Mouse (Mus musculus): ENCODE results near the gene Opcml. TPM values are rescaled to one million over a fixed set of nuclear protein-coding genes. Genes with fewer than 3 reads are reported as not detected.

The Opcml gene
- polyA plus RNA-seq, 1 experiment from 2014 or later, result 36.5 TPM

DNA sequence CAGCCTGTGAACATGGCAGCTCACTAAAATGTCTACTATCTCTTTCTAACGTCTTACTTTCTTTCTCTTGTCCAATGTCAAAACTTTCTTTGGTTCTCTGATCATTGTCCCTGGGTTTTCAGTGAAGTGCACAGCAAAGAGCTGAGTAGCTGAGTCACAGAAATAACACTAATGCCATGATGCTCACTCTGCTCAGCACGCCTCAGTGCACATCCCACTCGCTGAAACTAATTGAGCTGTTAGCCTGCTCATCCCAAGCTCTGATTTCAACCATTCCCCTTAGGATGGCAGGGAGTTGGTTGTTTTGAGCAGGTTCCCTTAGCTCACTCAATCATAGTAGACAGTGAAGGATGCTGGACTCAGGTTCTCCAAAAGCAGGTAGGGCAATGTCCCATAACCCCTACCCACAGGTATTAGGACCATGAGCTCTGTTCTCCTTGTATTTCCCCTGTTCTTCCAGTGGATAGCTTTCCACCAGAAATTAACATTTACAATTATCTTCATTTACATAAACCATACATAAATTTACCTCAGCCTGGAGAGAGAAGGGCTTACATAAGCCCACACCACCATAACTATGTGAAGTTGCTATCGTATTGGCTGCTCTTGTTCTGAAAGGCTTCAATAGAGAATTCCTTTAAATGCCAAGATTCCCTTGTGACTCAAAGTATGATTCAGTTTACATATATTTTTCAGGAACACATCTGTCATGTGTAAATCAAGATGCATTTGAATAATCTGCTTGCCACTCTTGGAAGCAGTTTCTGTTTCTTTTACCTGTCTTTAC is 655.9 kb downstream of the Opcml start:
- no peak overlapping the region for H3K27ac ChIP-seq (replicated peaks; ENCODE audit: low read depth, low read length)
- DNase-seq (no peak), ATAC-seq (ENCODE audit: low FRiP score, low TSS enrichment) (no peak)
- no peaks in the 10 kb centered on the region for H3K36me3 ChIP-seq (ENCODE audit: control insufficient read depth, insufficient read depth, low read length)
- WGBS, result 55% methylated on average over 4 of the region's 4 CpGs
- no peak overlapping the region for H3K4me2 ChIP-seq (ENCODE audit: low read length)
- no peak overlapping the region for H3K4me3 ChIP-seq (replicated peaks; ENCODE audit: low read depth, low read length)
- H3K27me3 ChIP-seq (ENCODE audit: control insufficient read depth, insufficient read depth, low read length), result no peaks in the 10 kb centered on the region
- H3K9me3 ChIP-seq (ENCODE audit: control insufficient read depth, low read length), result no peaks in the 10 kb centered on the region
- no peak overlapping the region for H3K9ac ChIP-seq (replicated peaks; ENCODE audit: low read length)
- H3K4me1 ChIP-seq (ENCODE audit: control insufficient read depth, insufficient read depth, low read length), result no peaks in the 10 kb centered on the region

DNA sequence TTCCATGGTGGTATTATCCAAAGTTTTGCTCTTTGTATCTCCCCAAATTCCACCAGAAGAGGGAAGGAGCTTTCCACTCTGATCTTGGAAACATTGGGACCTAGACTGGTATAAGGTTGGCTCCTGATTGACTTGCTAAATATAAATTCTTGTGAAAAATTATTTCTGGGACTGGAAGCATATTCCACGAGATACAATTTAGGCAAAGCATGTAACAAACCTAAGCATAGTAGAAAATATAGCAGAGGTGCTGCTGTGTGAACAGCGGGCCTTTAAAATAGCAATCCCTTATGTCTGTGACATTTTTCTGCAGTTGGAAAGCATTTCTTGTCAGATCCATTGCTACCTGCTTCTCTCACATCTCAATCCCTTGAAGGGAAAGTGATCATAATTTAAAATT is 661.9 kb downstream of the Opcml start:
- no peaks in the 10 kb centered on the region for H3K4me1 ChIP-seq (ENCODE audit: control insufficient read depth, insufficient read depth, low read length)
- no peak for ATAC-seq (ENCODE audit: low FRiP score, low TSS enrichment)
- H3K9me3 ChIP-seq (ENCODE audit: control insufficient read depth, low read length), result no peaks in the 10 kb centered on the region
- no peak overlapping the region for H3K4me2 ChIP-seq (ENCODE audit: low read length)
- no peak overlapping the region for H3K27ac ChIP-seq (replicated peaks; ENCODE audit: low read depth, low read length)
- no peak overlapping the region for H3K9ac ChIP-seq (replicated peaks; ENCODE audit: low read length)
- H3K36me3 ChIP-seq (ENCODE audit: control insufficient read depth, insufficient read depth, low read length), result no peaks in the 10 kb centered on the region
- 74% methylated on average over 2 of the region's 2 CpGs for WGBS
- no peak for DNase-seq
- H3K27me3 ChIP-seq (ENCODE audit: control insufficient read depth, insufficient read depth, low read length), result no peaks in the 10 kb centered on the region
- no peak overlapping the region for H3K4me3 ChIP-seq (replicated peaks; ENCODE audit: low read depth, low read length)

DNA sequence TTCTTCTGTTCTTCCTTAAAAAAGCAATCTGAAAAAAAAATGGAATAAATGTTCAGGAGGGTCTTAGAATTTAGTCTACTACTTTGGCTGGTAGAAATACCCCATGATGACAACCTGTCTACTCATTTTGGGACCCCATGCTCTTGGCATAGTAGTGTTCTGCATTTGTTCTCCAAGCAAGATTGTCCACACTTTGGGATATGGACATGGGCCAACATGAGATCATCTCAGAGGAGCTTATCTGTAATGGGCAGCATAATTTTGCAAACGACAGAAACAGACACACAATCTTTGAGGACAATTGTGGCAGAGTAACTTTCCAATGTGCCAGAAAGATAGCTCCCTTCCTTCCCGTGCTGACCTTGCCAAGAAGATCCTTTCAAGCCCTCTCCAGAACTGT is 662.5 kb downstream of the Opcml start:
- ATAC-seq (ENCODE audit: low FRiP score, low TSS enrichment) (no peak), DNase-seq (no peak)
- Histone ChIP-seq H3K27me3 (ENCODE audit: control insufficient read depth, insufficient read depth, low read length) (no peaks in the 10 kb centered on the region), H3K27ac (replicated peaks; ENCODE audit: low read depth, low read length) (no peak overlapping the region), H3K9ac (replicated peaks; ENCODE audit: low read length) (no peak overlapping the region), H3K9me3 (ENCODE audit: control insufficient read depth, low read length) (no peaks in the 10 kb centered on the region), H3K36me3 (ENCODE audit: control insufficient read depth, insufficient read depth, low read length) (no peaks in the 10 kb centered on the region), H3K4me1 (ENCODE audit: control insufficient read depth, insufficient read depth, low read length) (no peaks in the 10 kb centered on the region), H3K4me3 (replicated peaks; ENCODE audit: low read depth, low read length) (no peak overlapping the region), H3K4me2 (ENCODE audit: low read length) (no peak overlapping the region)
- 85% methylated on average over 2 of the region's 2 CpGs for WGBS

DNA sequence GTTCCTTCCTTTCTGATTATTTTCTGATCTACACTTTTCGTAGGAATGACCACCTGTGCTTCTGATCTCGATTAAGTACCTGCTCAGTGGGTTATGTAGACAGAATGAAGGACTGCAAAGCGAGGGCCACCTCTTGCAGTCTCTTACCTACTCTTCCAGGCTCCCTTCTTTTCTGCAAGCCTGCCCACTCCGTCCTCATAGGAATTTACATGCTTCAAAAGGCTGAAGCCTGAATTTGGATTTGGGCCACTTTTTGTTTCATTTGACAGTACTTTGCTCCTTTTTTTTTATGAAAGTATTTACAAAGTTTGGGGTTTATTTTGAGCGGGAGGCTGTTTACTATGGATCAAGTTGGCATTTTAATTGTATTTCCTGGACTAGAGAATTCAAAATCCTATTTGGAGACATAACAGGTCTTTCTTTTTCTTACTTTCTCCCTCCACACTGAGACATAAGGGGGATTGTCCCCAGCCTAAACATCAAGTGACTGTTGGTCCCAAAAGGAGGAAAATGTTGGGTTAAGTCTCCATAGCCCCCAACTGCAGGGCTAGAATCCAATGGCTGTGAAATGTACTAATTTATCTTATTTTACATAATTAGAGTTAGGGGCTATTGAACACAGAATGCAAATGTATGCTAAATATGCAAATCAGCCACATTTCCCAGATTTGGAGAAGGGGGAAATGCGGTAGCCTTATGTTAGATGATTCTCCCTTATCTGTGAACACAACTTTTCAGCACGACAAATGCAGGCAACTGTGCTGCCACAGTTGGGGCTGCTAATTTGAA is 667.6 kb downstream of the Opcml start:
- Histone ChIP-seq H3K9ac (replicated peaks; ENCODE audit: low read length) (no peak overlapping the region), H3K27me3 (ENCODE audit: control insufficient read depth, insufficient read depth, low read length) (no peaks in the 10 kb centered on the region), H3K9me3 (ENCODE audit: control insufficient read depth, low read length) (no peaks in the 10 kb centered on the region), H3K4me3 (replicated peaks; ENCODE audit: low read depth, low read length) (no peak overlapping the region), H3K4me2 (ENCODE audit: low read length) (no peak overlapping the region), H3K36me3 (ENCODE audit: control insufficient read depth, insufficient read depth, low read length) (no peaks in the 10 kb centered on the region), H3K4me1 (ENCODE audit: control insufficient read depth, insufficient read depth, low read length) (peaks cover 3% of the 10 kb centered on the region; the same call in 1 of the 2 replicates), H3K27ac (replicated peaks; ENCODE audit: low read depth, low read length) (no peak overlapping the region)
- ATAC-seq (ENCODE audit: low FRiP score, low TSS enrichment) (no peak), DNase-seq (no peak)
- 72% methylated on average over 7 of the region's 7 CpGs for WGBS

DNA sequence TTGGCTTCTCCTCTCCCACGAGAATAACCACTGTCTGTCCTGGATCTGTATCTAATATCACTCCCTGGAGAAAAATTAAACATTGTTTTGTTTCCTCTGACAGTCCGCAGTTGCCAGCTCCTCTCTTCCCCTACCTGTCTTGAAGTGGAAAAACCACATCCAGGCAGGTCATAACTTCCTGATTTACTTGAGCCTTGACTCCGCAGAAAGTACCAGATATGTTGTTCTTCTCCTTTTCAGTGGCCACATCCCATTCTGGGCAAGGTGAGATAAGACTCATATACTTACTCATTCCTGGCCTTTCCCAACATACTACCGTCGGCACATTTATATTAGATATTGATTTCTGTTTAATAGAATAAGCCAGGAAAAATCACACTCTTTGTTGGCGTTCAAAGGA is 673.0 kb downstream of the Opcml start:
- Histone ChIP-seq H3K36me3 (ENCODE audit: control insufficient read depth, insufficient read depth, low read length) (no peaks in the 10 kb centered on the region), H3K4me2 (ENCODE audit: low read length) (no peak overlapping the region), H3K9me3 (ENCODE audit: control insufficient read depth, low read length) (no peaks in the 10 kb centered on the region), H3K27me3 (ENCODE audit: control insufficient read depth, insufficient read depth, low read length) (no peaks in the 10 kb centered on the region), H3K27ac (replicated peaks; ENCODE audit: low read depth, low read length) (no peak overlapping the region), H3K4me3 (replicated peaks; ENCODE audit: low read depth, low read length) (no peak overlapping the region), H3K4me1 (ENCODE audit: control insufficient read depth, insufficient read depth, low read length) (peaks cover 9% of the 10 kb centered on the region), H3K9ac (replicated peaks; ENCODE audit: low read length) (no peak overlapping the region)
- DNase-seq, result no peak
- ATAC-seq (ENCODE audit: low FRiP score, low TSS enrichment), result no peak
- 86% methylated on average over 6 of the region's 6 CpGs for WGBS

DNA sequence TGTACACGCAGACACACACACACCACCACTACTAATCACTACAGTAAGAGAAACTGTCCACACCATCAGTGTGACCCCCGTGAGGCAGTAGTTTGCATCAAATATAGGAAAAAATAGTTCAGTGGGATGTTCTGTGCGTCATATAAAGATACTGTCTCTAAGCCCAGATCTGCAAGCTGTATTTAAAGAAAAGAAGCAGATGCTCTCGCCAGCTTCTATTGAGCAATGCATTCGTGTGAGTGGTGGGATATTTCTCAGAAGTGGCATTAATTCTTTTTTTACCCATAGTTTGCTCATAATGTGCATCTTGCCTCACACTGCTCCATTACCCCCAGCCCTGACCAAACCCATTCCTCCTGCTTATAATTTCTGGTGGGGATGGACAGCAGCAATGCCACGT is 678.8 kb downstream of the Opcml start:
- 85% methylated on average over 6 of the region's 6 CpGs for WGBS
- Histone ChIP-seq H3K4me1 (ENCODE audit: control insufficient read depth, insufficient read depth, low read length) (peaks cover 10% of the 10 kb centered on the region), H3K4me2 (ENCODE audit: low read length) (no peak overlapping the region), H3K27me3 (ENCODE audit: control insufficient read depth, insufficient read depth, low read length) (no peaks in the 10 kb centered on the region), H3K9me3 (ENCODE audit: control insufficient read depth, low read length) (no peaks in the 10 kb centered on the region), H3K27ac (replicated peaks; ENCODE audit: low read depth, low read length) (no peak overlapping the region), H3K9ac (replicated peaks; ENCODE audit: low read length) (no peak overlapping the region), H3K4me3 (replicated peaks; ENCODE audit: low read depth, low read length) (no peak overlapping the region), H3K36me3 (ENCODE audit: control insufficient read depth, insufficient read depth, low read length) (no peaks in the 10 kb centered on the region)
- no peak for DNase-seq
- ATAC-seq (ENCODE audit: low FRiP score, low TSS enrichment), result no peak

DNA sequence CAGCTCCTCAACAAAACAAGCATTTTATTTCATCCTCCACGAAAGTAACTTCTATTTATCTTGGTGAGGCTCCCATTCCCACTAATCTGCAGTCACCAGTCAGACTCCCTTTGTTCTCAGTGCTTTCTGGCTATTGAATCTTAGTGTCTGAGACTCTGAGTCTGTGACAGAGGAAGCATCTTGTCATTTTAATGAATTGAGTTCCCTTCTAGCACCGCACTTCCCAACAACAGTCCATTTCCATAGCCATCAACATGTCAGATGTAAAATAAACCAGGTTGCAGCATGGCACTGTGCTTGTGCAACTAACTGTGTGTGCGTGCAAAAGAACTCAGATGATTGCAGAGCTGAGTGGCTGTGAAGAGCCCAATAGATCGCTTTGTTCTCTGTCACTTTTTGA is 680.9 kb downstream of the Opcml start:
- H3K27ac ChIP-seq (replicated peaks; ENCODE audit: low read depth, low read length), result no peak overlapping the region
- H3K27me3 ChIP-seq (ENCODE audit: control insufficient read depth, insufficient read depth, low read length), result no peaks in the 10 kb centered on the region
- no peak overlapping the region for H3K9ac ChIP-seq (replicated peaks; ENCODE audit: low read length)
- no peak for ATAC-seq (ENCODE audit: low FRiP score, low TSS enrichment)
- H3K4me3 ChIP-seq (replicated peaks; ENCODE audit: low read depth, low read length), result no peak overlapping the region
- WGBS, result 39% methylated on average over 4 of the region's 4 CpGs
- peaks cover 4% of the 10 kb centered on the region; the same call in 1 of the 2 replicates for H3K4me1 ChIP-seq (ENCODE audit: control insufficient read depth, insufficient read depth, low read length)
- DNase-seq, result no peak
- H3K36me3 ChIP-seq (ENCODE audit: control insufficient read depth, insufficient read depth, low read length), result no peaks in the 10 kb centered on the region
- H3K4me2 ChIP-seq (ENCODE audit: low read length), result no peak overlapping the region
- H3K9me3 ChIP-seq (ENCODE audit: control insufficient read depth, low read length), result no peaks in the 10 kb centered on the region

DNA sequence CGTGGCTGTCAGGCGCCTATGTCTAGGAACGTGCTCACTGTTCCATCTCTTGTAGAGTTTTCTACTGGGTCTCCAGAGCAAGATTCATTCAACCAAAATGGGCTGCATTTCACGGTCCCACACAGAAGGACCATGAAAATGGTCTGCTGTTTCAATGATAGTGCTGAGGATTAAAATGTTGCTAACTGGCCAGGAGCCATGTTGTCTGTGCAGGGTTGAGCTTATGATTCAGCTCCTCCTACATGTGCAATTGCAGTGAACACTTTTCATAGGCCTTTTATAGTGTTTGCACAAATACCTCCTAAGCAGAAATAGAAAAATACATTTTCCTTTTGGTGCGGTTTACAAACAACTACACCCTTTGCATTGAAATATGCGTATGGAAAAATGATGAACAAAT is 684.0 kb downstream of the Opcml start:
- WGBS, result 92% methylated on average over 6 of the region's 6 CpGs
- H3K4me3 ChIP-seq (replicated peaks; ENCODE audit: low read depth, low read length), result no peak overlapping the region
- no peak for DNase-seq
- peaks cover 4% of the 10 kb centered on the region; the same call in 1 of the 2 replicates for H3K4me1 ChIP-seq (ENCODE audit: control insufficient read depth, insufficient read depth, low read length)
- H3K4me2 ChIP-seq (ENCODE audit: low read length), result no peak overlapping the region
- H3K9me3 ChIP-seq (ENCODE audit: control insufficient read depth, low read length), result no peaks in the 10 kb centered on the region
- H3K9ac ChIP-seq (replicated peaks; ENCODE audit: low read length), result no peak overlapping the region
- ATAC-seq (ENCODE audit: low FRiP score, low TSS enrichment), result no peak
- H3K27ac ChIP-seq (replicated peaks; ENCODE audit: low read depth, low read length), result no peak overlapping the region
- no peaks in the 10 kb centered on the region for H3K27me3 ChIP-seq (ENCODE audit: control insufficient read depth, insufficient read depth, low read length)
- no peaks in the 10 kb centered on the region for H3K36me3 ChIP-seq (ENCODE audit: control insufficient read depth, insufficient read depth, low read length)

DNA sequence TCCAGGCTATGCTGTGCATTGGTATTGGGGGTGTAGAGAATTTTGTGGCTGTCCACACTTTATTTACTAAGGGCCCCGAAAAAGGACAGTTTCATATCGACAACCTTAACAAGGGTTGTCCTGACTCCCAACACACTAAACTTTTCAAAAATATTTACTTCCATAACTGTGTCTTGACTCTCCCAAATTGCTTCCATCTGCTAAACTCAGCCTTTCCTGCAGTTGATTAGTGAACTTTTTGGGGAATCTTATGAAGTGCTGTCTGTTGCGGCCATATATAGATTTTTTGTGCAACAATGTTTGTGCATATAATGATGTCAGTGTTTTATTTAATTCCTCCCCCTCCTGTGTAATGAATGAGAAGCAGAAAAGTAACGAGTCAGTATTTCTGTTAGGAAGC is 690.7 kb downstream of the Opcml start:
- Histone ChIP-seq H3K4me2 (ENCODE audit: low read length) (no peak overlapping the region), H3K4me1 (ENCODE audit: control insufficient read depth, insufficient read depth, low read length) (no peaks in the 10 kb centered on the region), H3K27me3 (ENCODE audit: control insufficient read depth, insufficient read depth, low read length) (no peaks in the 10 kb centered on the region), H3K9me3 (ENCODE audit: control insufficient read depth, low read length) (no peaks in the 10 kb centered on the region), H3K27ac (replicated peaks; ENCODE audit: low read depth, low read length) (no peak overlapping the region), H3K4me3 (replicated peaks; ENCODE audit: low read depth, low read length) (no peak overlapping the region), H3K36me3 (ENCODE audit: control insufficient read depth, insufficient read depth, low read length) (no peaks in the 10 kb centered on the region), H3K9ac (replicated peaks; ENCODE audit: low read length) (no peak overlapping the region)
- WGBS, result 90% methylated on average over 4 of the region's 4 CpGs
- DNase-seq (no peak), ATAC-seq (ENCODE audit: low FRiP score, low TSS enrichment) (no peak)
